Mouse (Mus musculus): ENCODE data around the gene Themis.

Gene Themis

DNA sequence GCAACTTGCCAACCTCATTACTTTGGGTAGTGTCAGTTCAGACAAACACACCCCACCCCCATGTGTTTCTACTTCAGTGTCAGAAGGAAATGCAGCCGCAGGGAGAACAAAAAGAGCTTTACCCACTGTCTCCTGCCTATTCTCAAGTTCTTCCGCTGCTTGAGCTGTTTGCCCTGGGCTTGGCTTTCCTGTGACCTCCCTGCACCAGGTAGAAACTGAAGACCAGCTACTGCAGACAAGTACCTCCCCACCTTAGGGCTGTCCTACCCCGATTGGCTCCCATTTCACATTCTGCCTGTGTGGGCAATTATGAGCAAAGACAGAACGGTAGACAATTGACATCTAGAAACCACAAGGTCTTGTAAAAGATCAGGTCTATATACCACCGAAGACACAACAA is at the start of gene Themis:
TSS of gene Themis (plus strand) at position 100 of the 400 bp plus-strand sequence.
- no peak for DNase-seq (ENCODE audit: low read depth, low spot score)

GRCm38 (mm10) chr10:28619415-28619814 is 48.7 kb upstream of the Themis start:
- DNase-seq (ENCODE audit: low read depth, low spot score), result no peak

DNA sequence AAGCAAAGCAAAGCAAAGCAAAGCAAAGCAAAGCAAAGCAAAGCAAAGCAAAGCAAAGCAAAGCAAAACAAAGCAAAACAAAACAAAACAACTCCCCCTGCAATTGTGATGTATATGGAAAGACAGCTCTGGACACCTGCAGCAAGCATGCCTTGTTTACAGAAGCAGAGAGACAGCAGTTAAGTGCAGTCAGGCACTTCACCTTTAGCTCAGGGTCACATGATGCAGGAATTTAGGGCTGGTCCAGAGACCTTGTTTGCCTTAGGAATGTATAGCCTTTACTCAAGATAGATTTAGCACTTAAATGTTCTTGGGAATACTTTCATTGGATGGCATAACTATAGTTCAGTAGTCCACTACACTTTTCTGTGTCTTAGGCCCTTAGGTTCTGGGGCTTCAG is 32.1 kb upstream of the Themis start:
- no peak for DNase-seq (ENCODE audit: low read depth, low spot score)

- DNase-seq (ENCODE audit: low read depth, low spot score), result no peak
These were observed 26.3 kb upstream of the Themis start for GRCm38 (mm10) chr10:28641887-28642286.

GRCm38 (mm10) chr10:28647855-28648254 is 20.3 kb upstream of the Themis start:
- DNase-seq (ENCODE audit: low read depth, low spot score), result no peak

- DNase-seq (ENCODE audit: low read depth, low spot score), result no peak
These were observed 18.9 kb upstream of the Themis start for GRCm38 (mm10) chr10:28649109-28649899.

- DNase-seq (ENCODE audit: low read depth, low spot score), result no peak
These were observed 18.3 kb upstream of the Themis start for GRCm38 (mm10) chr10:28649900-28650160.

GRCm38 (mm10) chr10:28651910-28652309 is 16.2 kb upstream of the Themis start:
- no peak for DNase-seq (ENCODE audit: low read depth, low spot score)

DNA sequence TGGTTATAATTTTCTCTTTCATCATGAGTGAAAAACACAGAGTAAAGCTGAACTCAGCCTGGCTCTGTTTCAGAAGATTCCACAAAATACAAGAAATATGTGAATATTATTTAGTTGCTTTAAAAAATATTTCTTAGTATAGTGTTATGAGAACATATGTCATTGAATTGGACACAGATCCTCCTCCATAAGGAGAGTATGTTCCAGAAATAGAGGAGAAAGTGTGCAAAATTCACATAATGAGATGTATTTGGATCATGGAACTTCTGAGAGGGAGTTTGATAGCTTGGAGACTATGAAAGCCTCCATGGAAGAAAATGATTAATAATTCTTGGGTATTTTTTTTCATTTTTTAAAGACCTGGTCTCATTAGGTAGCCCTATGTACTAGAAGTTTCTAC is 13.4 kb upstream of the Themis start:
- DNase-seq (ENCODE audit: low read depth, low spot score), result peak; percentile 45

- DNase-seq (ENCODE audit: low read depth, low spot score), result peak; percentile 67
These were observed 3.0 kb upstream of the Themis start for GRCm38 (mm10) chr10:28665141-28665540.

GRCm38 (mm10) chr10:28673931-28674330 is 5.8 kb downstream of the Themis start:
- no peak for DNase-seq (ENCODE audit: low read depth, low spot score)

GRCm38 (mm10) chr10:28675337-28675736 is 7.2 kb downstream of the Themis start:
- no peak for DNase-seq (ENCODE audit: low read depth, low spot score)

GRCm38 (mm10) chr10:28694981-28695380 is 26.8 kb downstream of the Themis start:
- DNase-seq (ENCODE audit: low read depth, low spot score), result no peak

DNA sequence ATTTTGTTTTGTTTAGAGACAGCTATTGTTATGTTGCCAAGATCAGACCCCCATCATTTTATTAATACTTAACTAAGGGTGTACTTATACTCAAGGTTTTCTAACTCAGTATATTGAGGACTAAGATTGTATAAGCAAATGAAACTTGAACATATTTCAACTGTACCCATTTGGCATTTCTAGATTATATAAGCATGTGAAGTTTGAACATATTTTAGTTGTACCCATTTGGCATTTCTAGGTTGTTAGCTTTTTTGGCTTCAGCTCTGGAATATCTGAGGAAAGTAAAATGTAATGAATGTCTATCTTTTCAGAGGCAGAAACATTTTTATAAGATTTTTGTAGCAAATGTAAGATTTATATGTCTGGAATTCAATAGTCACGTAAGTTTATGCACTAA is 27.9 kb downstream of the Themis start:
- DNase-seq (ENCODE audit: low read depth, low spot score), result peak; percentile 62

DNA sequence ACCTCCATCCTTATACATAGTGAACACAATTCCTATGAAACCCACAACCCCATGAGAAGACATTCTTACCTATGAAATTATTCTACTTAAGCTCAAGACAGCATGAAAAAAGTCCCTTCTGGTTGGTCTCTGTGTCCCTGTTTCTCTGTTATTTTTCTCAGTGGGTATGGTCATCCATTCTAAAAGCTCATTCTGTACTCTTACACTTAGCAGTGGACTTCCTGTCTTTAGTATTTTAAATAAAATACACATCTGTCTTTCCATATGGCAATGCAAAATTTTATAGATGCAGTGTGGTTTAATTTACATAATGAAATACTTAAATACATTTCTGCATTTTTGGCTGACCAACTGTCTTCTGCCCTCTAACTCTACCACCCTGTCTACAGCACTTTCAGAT is 30.0 kb downstream of the Themis start:
- DNase-seq (ENCODE audit: low read depth, low spot score), result peak; percentile 55

DNA sequence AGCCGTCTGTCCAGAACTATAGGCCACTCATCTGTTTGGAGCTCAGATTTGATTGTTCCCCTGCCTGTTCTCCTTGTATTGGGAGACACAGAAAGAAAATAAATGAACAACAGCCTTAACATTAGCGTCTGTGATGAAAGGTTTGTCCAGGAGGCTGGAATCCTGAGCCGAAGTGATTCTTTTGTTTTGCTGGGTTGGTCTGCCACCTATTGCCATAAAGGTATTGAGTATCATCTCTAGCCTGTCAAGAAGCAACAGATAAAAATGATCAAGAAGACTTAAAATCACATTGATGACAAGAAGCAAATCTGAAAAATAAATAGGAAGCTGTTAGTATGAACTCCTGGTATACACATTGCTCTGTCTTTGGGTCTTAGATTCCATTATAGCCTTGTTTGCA is 53.7 kb downstream of the Themis start:
- no peak for DNase-seq (ENCODE audit: low read depth, low spot score)

DNA sequence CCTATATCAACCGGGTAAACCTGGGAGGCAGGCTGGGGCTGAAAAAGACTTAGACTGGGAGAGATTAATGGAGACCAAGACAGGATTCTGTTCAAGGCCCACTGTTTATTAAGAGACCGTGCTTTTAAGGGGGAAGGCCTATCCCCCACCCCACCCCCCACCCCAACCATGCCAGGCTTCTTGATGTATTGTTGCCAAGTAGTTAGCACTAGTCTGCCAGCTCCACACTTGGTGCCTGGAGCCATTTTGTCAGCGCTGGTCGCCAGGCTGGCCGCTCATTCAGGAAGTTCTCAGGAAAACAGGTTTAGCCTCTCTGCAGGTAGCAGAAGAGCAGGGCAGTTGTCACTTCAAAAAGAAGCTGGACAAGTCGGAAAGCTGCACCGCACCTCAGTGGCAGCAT is 55.1 kb downstream of the Themis start:
- no peak for DNase-seq (ENCODE audit: low read depth, low spot score)

- no peak for DNase-seq (ENCODE audit: low read depth, low spot score)
These were observed 62.0 kb downstream of the Themis start for GRCm38 (mm10) chr10:28730122-28730521.

- no peak for DNase-seq (ENCODE audit: low read depth, low spot score)
These were observed 69.8 kb downstream of the Themis start for GRCm38 (mm10) chr10:28737953-28738352.

- no peak for DNase-seq (ENCODE audit: low read depth, low spot score)
These were observed 78.3 kb downstream of the Themis start for GRCm38 (mm10) chr10:28746426-28746825.

- no peak for DNase-seq (ENCODE audit: low read depth, low spot score)
These were observed 85.2 kb downstream of the Themis start for GRCm38 (mm10) chr10:28753321-28753720.

GRCm38 (mm10) chr10:28754927-28755326 is 86.8 kb downstream of the Themis start:
- DNase-seq (ENCODE audit: low read depth, low spot score), result peak; percentile 65

DNA sequence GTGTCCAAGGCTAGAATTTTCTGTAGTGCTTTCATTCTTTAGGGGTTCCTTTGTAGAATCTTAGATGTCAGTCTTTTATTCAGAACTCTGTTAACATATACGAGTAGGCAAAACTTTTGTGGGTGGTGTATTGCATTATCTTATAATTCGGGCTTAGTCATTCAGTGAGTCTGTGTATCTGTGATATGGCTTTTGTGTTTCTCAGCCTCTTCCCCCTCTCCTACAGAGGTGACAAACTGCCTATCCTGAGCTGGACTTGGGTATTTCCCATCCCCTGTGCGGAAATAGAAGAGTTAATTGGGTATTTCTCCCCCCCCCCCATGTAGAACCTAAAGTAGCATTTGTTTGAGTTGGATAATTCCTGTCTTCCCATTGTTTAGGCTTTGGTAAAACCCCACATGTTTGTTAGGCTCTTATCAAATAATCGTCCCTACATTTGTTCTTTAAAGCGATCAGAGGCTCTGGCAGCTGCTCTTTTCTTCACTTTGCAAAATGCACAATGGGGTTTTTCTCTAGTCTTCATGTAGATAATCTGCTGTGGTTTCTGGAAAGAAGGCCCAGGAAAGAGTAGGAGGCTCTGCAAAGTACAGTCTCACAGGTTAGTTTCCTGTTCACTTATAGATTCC is 108.7 kb downstream of the Themis start:
- no peak for DNase-seq (ENCODE audit: low read depth, low spot score)

- DNase-seq (ENCODE audit: low read depth, low spot score), result no peak
These were observed 131.3 kb downstream of the Themis start for GRCm38 (mm10) chr10:28799469-28799868.

All from telencephalon, adult 2 months (tissue).